Mouse (Mus musculus) adrenal gland, postnatal 4 days (tissue): ENCODE measurements around the gene Tceal8. TPM values are rescaled to one million over a fixed set of nuclear protein-coding genes. Genes with fewer than 3 reads are reported as not detected.
"Not testable (repeated sequence)": the region's sequence is repeated elsewhere in the genome, so short reads cannot be mapped to it uniquely, and the experiment has no call there.

Experiments used
- DNase-seq, 2 experiments: peaks; one replicate each; pipeline ENCODE4 v3.0.0; 2021 to 2022; ENCODE audit warnings: low spot score in 2 of 2, mixed read lengths in 2 of 2
- long read RNA-seq, 2 experiments: library from polyadenylated mRNA; stranded (forward); transcript quantifications; one replicate each; pipeline ENCODE4 v2.0.0; 2021
- total RNA-seq, 2 experiments: library from RNA; stranded (reverse); gene quantifications; 2 replicates each; pipeline ENCODE4 v1.2.3; 2021

Gene Tceal8
- total RNA-seq, result 10 to 100 TPM; 66.7 to 82.4 TPM
- long read RNA-seq, experiment 1, transcript Tceal8-201 (3 exons, 1,250 nt), result major isoform, 72 of 76 reads
- long read RNA-seq, experiment 1, partial matches to known transcripts, result 0 of 76 reads
- long read RNA-seq, experiment 1, other reads (novel, unspliced or antisense), result 3 of 76 reads
- long read RNA-seq, experiment 2, transcript Tceal8-201 (3 exons, 1,250 nt), result major isoform, 64 of 69 reads
- long read RNA-seq, experiment 2, partial matches to known transcripts, result 1 of 69 reads
- long read RNA-seq, experiment 2, other reads (novel, unspliced or antisense), result 4 of 69 reads

DNA sequence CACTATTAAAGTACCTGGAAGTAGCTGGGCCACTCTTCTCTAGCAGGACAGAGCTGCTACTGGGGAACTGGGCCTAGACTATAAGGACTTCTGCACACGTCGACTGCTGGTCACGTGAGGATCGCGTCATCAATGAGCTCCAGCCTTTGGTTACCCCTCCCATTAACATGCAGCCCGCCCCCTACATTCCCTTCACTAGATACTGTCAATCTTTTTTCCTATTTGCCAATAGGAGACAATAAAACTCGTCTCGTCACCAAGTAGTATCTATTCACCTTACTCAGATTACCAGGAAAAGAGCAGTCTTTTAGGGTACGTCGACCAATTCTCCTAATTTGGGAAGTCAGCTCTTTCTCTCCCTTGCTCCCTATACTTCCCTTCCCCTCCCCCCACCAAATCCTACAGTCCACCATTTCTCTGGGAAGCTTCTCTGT lies at the start of gene Tceal8:
Tceal8 (minus strand) TSS at position 225 of the 434 bp plus-strand sequence.
- DNase-seq, result peak; percentile 12 to 35

DNA sequence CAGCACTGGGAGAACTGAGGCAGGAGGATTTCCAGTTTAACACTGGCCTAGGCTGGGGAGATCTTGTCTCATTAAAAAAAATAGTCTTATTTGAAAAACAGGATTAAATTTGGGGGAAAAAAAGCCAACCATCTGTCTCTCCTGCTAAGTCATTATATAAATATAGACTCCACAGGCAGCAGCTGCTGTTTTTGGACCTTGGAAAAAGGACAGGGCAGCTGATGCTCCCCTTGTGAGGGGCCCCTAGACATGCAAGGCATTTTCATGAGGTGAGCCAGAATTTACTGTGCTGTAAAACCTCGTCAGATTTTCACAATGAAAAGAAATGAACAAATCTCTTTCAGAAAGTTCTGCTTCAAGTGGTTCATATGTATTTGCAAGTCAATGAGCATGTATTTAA lies 44.2 kb upstream of the Tceal8 start:
- no peak for DNase-seq

GRCm38 (mm10) chrX:136214729-136215677 lies 42.9 kb upstream of the Tceal8 start, which contains the start of the genes Tceal7 and Bex1:
TSS of gene Tceal7 (plus strand) at chrX:136214779.
TSS of gene Bex1 (minus strand) at chrX:136215513.
- DNase-seq, result not testable (repeated sequence)

DNA sequence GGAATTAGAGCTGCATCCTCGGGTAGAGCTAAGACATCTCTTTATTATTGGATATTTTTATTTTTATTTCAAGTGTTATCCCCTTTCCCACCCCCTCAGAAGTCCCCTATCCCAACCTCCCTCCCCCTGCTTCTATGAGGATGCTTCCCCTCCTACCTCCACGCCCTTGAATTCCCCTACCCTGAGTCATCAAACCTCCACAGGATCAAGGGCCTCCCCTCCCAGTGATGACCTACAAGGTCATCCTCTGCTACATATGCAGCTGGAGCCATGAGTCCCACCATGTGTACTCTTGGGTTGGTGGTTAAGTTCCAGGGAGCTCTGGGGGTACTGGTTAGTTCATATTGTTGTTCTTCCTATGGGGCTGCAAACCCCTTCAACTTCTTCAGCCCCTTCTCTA lies 41.3 kb upstream of the Tceal8 start:
- no peak for DNase-seq

DNA sequence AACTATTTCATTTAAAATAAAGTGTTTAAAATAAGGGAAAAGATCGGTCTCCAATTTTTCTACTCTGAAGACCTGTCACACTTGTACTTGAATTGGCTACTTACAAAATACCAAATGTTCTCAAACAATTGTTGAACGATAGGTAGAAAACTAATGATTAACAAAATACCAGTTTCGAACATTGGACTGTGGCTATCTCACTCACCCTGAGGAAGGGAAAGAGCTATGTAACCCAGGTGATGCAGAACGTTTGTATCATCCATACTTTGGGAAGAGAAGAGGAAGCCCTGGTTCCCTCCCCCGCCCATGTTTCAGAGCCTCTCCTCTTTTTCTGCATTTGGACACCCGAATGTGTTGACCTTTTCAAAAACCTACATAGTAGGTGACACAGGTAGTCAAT lies 32.3 kb upstream of the Tceal8 start:
- no peak for DNase-seq

GRCm38 (mm10) chrX:136203664-136204066 lies 31.5 kb upstream of the Tceal8 start, which contains the start of gene Tceal5:
TSS of gene Tceal5 (minus strand) at chrX:136203876.
- DNase-seq, result no peak

DNA sequence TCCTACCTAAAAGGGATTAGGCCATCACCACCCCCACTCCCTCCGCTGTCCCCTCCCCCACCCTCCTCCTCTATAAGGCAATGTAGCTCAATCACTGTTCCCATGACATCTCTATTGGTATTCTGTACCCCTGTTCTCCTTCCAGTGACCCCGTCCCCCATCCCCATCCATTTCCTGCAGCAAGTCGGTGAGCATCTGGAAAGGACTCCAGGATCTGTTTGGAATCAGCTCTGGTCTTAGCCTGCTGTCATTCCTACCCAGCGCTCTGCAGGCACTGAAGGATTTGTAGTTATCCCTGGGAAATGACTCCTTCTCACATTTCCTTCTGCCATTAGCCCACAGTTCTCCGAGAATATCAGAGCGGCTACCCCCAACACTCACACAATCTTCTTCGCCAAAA lies 31.1 kb upstream of the Tceal8 start:
- DNase-seq, result no peak

DNA sequence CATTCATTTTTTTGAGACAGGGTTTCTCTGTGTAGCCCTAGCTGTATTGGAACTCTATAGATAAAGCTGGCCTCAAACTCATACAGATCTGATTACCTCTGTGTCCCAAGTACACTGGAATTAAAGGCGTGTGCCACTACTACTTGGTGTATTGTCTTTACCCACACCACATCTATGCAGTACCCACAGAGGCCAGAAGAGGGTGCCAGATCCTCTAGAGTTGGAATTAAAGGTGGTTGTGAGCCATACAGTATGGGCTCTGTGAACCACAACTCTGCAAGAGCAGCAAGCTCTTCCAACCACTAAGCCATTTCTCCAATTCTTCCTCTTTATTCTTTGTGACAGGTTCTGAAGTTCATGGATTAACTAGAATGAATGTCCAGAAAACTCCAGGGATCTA lies 24.7 kb upstream of the Tceal8 start:
- no peak for DNase-seq

- no peak for DNase-seq
These were observed 23.2 kb upstream of the Tceal8 start for GRCm38 (mm10) chrX:136195193-136195944.

DNA sequence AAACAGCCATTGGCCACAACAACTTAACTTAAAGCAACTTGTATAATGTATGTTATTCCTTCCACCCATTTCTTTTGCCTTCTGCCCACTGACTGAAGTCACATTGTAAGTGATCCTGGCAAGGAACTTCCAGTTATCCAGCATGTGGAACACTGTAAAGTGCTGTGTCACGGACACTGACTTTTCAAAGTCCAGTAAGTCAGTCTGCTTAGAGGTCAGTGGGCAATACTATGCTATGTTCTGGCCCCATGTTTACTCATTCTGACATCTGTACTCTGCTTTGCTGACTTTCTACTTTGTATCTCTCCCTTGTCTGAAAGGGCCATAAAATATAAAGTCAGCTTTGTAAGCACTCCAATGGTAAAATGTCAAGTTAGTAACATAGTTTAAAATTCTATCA lies 11.0 kb upstream of the Tceal8 start:
- DNase-seq, result no peak

GRCm38 (mm10) chrX:136180897-136181553 lies 8.9 kb upstream of the Tceal8 start:
- DNase-seq, result no peak

DNA sequence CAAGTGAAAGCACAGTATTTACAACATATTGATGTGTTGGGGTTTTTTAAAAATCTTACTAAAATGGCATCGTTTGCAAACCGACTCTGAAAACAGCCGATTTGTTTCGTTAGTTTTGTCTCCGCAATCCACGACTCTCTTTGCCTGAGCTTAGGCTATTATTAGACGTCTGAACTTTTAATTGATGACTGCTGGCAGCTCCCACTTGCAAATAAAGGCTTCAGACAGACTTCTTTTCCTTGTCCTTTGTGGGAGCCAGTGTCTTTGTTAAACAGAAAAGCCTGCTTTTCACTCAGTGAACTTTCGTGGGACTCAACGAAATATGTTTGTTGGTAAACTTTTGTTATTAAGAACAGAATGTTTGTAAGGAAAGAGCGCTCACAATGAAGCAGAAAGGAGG lies 644 bp upstream of the Tceal8 start:
- DNase-seq, result no peak

- peak in 1 of 2 experiments; percentile 24 for DNase-seq
These were observed 689 bp downstream of the Tceal8 start for GRCm38 (mm10) chrX:136171189-136172117.

DNA sequence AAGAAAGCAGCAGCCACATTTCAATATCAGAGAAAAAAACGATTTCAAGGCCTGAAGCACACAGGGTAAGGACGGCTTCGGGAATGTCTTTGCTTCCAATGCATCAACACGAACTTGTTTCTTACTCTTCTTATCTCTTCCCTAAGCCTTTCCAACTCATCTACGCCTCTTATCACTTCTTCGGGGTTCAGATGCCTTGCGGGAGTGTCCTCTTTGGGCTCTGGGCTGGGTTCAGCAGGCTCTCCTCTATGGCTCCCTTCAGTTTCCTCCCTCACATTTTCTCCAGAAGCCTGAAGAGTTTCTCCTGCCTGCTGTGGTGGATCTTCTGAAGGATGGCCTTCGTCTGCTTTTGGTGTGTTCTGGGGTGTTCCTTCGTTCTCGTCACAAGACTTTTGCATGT lies 1.5 kb downstream of the Tceal8 start:
- DNase-seq, result no peak

- no peak for DNase-seq
These were observed 27.9 kb downstream of the Tceal8 start for GRCm38 (mm10) chrX:136144195-136144594.

DNA sequence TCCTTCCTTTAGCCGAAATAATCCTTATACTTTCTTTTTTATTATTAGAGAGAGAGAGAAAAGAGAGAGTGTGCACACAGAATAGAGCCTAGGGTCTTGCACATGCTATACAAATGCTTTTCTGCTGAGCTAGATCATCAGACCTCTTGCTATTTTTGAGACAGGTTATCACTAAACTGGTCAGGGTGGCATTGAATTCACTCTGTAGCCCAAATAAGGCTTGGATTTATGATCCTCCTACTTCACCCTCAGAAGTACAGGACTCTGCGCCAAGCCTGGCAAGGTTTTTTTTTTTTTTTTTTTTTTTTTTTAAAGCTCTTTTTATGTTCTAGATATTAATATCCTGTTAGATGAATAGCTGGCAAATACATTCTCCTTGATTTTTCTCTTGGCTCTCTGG lies 28.4 kb downstream of the Tceal8 start:
- DNase-seq, result no peak

DNA sequence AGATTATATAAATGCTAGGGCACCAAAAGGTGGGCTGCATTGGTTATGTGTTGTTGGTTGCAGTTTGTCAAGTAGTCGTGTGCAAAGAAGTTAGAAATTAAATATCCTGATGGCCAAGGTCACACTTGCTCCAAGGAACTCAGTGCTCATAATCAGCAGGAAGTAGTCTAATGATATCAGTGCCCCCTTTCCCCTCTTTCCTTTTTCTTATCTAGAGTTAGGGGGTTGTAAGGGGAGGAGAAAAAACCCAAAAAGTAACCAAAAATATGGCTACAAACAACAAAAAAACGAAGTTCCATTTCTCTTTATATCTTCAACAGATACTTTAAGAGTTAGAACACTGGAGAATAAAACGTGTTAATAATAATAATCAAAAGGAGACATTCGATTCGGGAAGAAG lies 30.8 kb downstream of the Tceal8 start:
- no peak for DNase-seq

DNA sequence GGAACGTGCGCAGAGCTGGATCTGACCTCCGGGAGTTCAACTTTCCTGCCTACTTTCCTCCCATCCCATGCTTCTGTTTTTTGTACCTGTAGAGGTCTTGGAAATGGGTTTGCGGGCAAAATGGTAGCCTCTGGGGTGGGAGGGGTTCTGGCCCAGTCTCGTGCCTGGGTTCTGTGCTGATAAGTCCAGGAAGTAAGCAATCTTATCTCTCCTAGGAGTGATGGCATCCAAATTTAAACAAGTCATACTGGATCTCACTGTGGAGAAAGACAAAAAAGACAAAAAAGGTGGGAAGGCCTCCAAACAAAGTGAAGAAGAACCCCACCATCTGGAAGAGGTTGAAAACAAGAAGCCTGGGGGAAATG lies 32.5 kb downstream of the Tceal8 start:
- DNase-seq, result not testable (repeated sequence)

DNA sequence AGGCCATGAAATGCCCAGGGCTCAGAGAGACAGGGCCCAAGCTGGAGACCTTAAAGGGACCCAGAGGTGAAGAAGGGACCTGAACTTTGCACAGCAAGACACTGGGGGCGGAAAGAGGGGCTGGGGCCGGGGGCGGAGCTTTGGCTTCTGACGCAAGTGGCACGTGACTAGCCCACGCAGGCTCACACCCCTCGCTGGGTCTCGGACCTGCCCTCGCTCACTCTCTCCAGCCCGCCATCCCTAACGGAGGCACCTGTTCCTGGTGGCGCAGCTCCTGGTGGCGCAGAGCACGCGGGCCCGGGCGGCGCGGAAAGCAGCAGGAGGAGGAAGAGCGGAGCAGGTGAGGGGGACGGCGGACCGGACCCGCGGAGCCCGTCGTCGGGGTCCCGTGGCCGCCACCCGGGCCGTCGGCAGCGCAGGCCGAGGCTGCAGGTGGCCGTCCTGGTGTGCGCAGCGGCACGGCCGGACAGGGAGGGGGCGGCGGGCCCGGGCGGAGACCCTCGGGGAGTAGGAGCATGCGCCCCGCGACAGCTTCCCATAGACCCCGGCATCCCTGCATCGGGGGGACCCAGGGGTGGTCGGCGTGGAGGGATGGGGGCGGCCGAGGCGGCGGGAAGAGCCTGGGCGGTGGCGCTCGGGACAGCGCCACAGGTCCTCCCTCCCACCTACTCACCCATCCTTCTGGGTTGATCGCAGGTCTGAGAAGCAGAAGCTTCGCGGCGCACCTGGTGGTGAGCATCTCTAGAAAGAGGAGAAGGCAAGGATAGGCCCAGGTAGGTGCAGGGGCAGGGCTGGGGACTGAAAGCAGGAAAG lies 33.1 kb downstream of the Tceal8 start, which contains the start of gene Bex4:
Bex4 (plus strand) TSS at position 170 of the 813 bp plus-strand sequence.
- not testable (repeated sequence) for DNase-seq
